Mouse (Mus musculus) liver, embryonic 16.5 days (tissue): ENCODE measurements at regions not wholly inside any gene's neighbourhood (a gene's known extent, or its start where the extent isn't known, plus 50 kb on each side); places are given as distances from the start of the nearest gene placed in this dataset.

ENCODE experiments used
- ATAC-seq: fragments of 200-750 bp; cut with Nextera tagmentation; 2 replicates; pipeline ENCODE4 v1.8.0; 2017; ENCODE audit warnings: low read depth, mild to moderate bottlenecking, moderate number of reproducible peaks, moderate library complexity
- H3K27ac ChIP-seq: fragments of 300-500 bp; sonication (generic); 2 replicates; pipeline ENCODE4 v1.5.1; 2014; ENCODE audit warnings: mild to moderate bottlenecking, low read length
- H3K27me3 ChIP-seq: fragments of 300-500 bp; sonication (generic); 2 replicates; pipeline ENCODE4 v1.6.1; 2014; ENCODE audit warnings: low read depth, low read length, mixed read lengths; ENCODE audit not compliant: control insufficient read depth, insufficient read depth
- H3K36me3 ChIP-seq: fragments of 300-500 bp; sonication (generic); 2 replicates; pipeline ENCODE4 v1.6.1; 2014; ENCODE audit warnings: mild to moderate bottlenecking; ENCODE audit not compliant: control insufficient read depth, insufficient read depth
- H3K4me1 ChIP-seq: fragments of 300-500 bp; sonication (generic); 2 replicates; pipeline ENCODE4 v1.6.1; 2014; ENCODE audit warnings: low read depth, low read length, mixed read lengths; ENCODE audit not compliant: control insufficient read depth
- H3K4me2 ChIP-seq: fragments of 300-500 bp; sonication (generic); 2 replicates; pipeline ENCODE4 v1.6.1; 2014; ENCODE audit warnings: low read depth, low read length, mixed read lengths
- H3K4me3 ChIP-seq: fragments of 300-500 bp; sonication (generic); 2 replicates; pipeline ENCODE4 v1.5.1; 2014; ENCODE audit warnings: low read depth, mild to moderate bottlenecking, low read length
- H3K9ac ChIP-seq: fragments of 300-500 bp; sonication (generic); 2 replicates; pipeline ENCODE4 v1.6.1; 2014; ENCODE audit warnings: low read depth, low read length
- H3K9me3 ChIP-seq: fragments of 300-500 bp; sonication (generic); replicated peaks from 2 replicates; pipeline ENCODE4 v1.6.1; 2016; ENCODE audit warnings: low read length; ENCODE audit not compliant: control insufficient read depth
- WGBS: fragments of 180-500 bp; shearing (Covaris S2); extraction: QIAGEN DNeasy Blood & Tissue Kit; methylation state at CpG from one replicate; pipeline ENCODE4 v1.1.7; 2014; ENCODE audit not compliant: insufficient replicate concordance; 5-methylcytosine and 5-hydroxymethylcytosine counted together

DNA sequence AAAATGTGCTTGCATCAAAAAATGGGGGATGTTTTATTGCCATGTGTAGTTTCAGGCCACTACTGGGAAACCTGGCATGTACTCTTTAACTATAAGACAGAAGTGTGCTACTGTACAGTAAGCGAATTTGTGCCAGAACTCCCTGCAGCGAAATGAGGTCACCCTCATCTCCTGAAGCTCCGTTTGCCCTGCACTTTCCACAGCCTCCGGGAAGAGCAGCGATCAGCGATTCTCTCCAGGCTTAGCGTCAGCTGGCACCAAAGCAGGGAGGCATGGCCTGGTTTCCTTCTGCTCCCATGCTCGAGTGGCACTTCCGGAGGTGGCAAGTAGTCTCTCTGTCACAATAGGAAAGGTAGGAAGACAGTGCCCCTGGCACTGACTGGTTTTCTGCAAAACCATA lies 88.8 kb upstream of the Arg1 start:
- Histone ChIP-seq H3K27ac (no peak overlapping the region), H3K4me3 (no peak overlapping the region), H3K36me3 (no peaks in the 10 kb centered on the region), H3K4me1 (peaks cover 3% of the 10 kb centered on the region; the same call in 1 of the 2 replicates), H3K27me3 (no peaks in the 10 kb centered on the region), H3K9ac (no peak overlapping the region), H3K9me3 (no peaks in the 10 kb centered on the region), H3K4me2 (no peak overlapping the region)
- no peak for ATAC-seq
- 65% methylated on average over 9 of the region's 9 CpGs for WGBS

DNA sequence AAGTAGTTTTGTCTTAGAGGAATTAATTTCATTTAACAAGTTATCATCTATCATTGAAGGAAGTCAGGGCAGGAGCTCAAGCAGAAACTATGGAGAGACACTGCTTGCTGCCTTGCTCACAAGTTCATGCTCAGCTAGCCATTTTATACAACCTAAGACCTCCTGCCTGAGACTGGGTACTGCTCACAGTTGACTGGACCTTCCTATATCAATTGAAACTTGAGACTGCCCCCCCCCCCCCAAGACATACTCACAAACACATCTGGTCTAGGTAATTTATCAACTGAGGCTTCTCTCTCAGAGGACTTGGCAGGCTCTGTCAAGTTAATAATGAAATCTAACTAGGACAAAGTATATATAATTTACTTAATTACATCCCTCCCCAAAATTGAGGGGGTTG lies 84.8 kb upstream of the Arg1 start:
- Histone ChIP-seq H3K9ac (no peak overlapping the region), H3K4me2 (no peak overlapping the region), H3K36me3 (no peaks in the 10 kb centered on the region), H3K27ac (no peak overlapping the region), H3K4me3 (no peak overlapping the region), H3K4me1 (peaks cover 3% of the 10 kb centered on the region; the same call in 1 of the 2 replicates), H3K9me3 (no peaks in the 10 kb centered on the region), H3K27me3 (no peaks in the 10 kb centered on the region)
- no peak for ATAC-seq

GRCm38 (mm10) chr10:25001299-25001698 lies 74.0 kb upstream of the Arg1 start:
- no peak overlapping the region for H3K27ac ChIP-seq
- H3K4me3 ChIP-seq, result no peak overlapping the region
- 82% methylated on average over 8 of the region's 8 CpGs for WGBS
- no peaks in the 10 kb centered on the region for H3K4me1 ChIP-seq
- no peaks in the 10 kb centered on the region for H3K36me3 ChIP-seq
- H3K9me3 ChIP-seq, result no peaks in the 10 kb centered on the region
- no peak overlapping the region for H3K4me2 ChIP-seq
- no peaks in the 10 kb centered on the region for H3K27me3 ChIP-seq
- H3K9ac ChIP-seq, result no peak overlapping the region
- ATAC-seq, result no peak

GRCm38 (mm10) chr10:25000231-25001222 lies 73.2 kb upstream of the Arg1 start:
- ATAC-seq, result no peak
- no peaks in the 10 kb centered on the region for H3K4me1 ChIP-seq
- H3K36me3 ChIP-seq, result no peaks in the 10 kb centered on the region
- no peak overlapping the region for H3K9ac ChIP-seq
- no peak overlapping the region for H3K27ac ChIP-seq
- H3K4me3 ChIP-seq, result no peak overlapping the region
- H3K27me3 ChIP-seq, result no peaks in the 10 kb centered on the region
- WGBS, result 52% methylated on average over 20 of the region's 20 CpGs
- H3K9me3 ChIP-seq, result no peaks in the 10 kb centered on the region
- H3K4me2 ChIP-seq, result no peak overlapping the region

- WGBS, result 55% methylated on average over 5 of the region's 5 CpGs
- Histone ChIP-seq H3K36me3 (no peaks in the 10 kb centered on the region), H3K4me1 (no peaks in the 10 kb centered on the region), H3K27ac (no peak overlapping the region), H3K27me3 (no peaks in the 10 kb centered on the region), H3K4me2 (no peak overlapping the region), H3K9me3 (no peaks in the 10 kb centered on the region), H3K9ac (no peak overlapping the region), H3K4me3 (no peak overlapping the region)
- ATAC-seq, result no peak
These were observed 72.5 kb upstream of the Arg1 start for GRCm38 (mm10) chr10:24999807-25000206.

DNA sequence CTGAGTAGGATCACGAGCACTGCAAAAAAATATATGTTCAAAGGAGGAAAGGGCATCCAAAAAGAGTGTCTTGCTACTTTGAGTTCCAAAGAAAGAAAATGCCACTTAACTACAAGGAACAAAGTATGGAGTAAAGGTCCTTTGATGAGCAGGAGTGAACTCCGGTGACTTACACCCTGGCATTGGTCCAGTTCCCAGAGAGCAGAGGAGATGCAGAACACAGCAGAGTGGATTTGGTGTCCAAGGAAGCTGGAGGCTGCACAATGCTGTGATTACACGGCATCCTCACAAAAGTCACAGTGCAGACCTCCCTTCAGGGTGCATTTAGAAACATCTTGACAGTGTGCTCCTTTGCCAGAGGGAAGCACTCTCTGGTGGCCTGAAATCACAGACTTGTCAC lies 70.4 kb upstream of the Arg1 start:
- Histone ChIP-seq H3K4me1 (no peaks in the 10 kb centered on the region), H3K9ac (no peak overlapping the region), H3K36me3 (no peaks in the 10 kb centered on the region), H3K9me3 (no peaks in the 10 kb centered on the region), H3K4me3 (no peak overlapping the region), H3K4me2 (no peak overlapping the region), H3K27me3 (no peaks in the 10 kb centered on the region), H3K27ac (no peak overlapping the region)
- WGBS, result 69% methylated on average over 3 of the region's 3 CpGs
- ATAC-seq, result no peak

GRCm38 (mm10) chr10:24995751-24996150 lies 68.5 kb upstream of the Arg1 start:
- Histone ChIP-seq H3K27me3 (no peaks in the 10 kb centered on the region), H3K4me3 (no peak overlapping the region), H3K4me1 (no peaks in the 10 kb centered on the region), H3K9ac (no peak overlapping the region), H3K9me3 (no peaks in the 10 kb centered on the region), H3K36me3 (no peaks in the 10 kb centered on the region), H3K4me2 (no peak overlapping the region), H3K27ac (no peak overlapping the region)
- ATAC-seq, result no peak
- WGBS, result 64% methylated on average over 2 of the region's 2 CpGs

- no peak overlapping the region for H3K4me3 ChIP-seq
- no peaks in the 10 kb centered on the region for H3K4me1 ChIP-seq
- ATAC-seq, result no peak
- no peak overlapping the region for H3K9ac ChIP-seq
- no peaks in the 10 kb centered on the region for H3K36me3 ChIP-seq
- 65% methylated on average over 2 of the region's 2 CpGs for WGBS
- H3K27ac ChIP-seq, result no peak overlapping the region
- H3K27me3 ChIP-seq, result no peaks in the 10 kb centered on the region
- no peak overlapping the region for H3K4me2 ChIP-seq
- no peaks in the 10 kb centered on the region for H3K9me3 ChIP-seq
These were observed 62.8 kb upstream of the Arg1 start for GRCm38 (mm10) chr10:24989965-24990653.

DNA sequence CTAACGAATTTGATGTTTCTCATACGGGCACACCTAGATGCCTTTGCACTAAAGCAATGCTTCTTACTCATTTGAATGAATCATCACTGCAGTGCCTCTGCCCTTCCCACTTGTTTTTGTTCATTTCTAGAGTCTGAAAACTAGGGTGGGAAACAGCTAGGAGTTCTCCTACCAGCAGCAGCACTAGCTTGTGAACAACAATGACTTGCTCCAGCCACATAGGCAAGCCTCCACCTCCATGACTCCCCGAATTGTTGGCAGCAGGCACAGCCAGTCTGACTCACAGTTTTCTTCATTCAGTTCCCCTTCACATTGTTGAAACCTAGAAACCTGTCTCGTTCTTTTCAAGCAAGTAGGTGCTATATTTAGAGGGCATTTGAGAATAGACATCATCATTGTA lies 57.5 kb upstream of the Arg1 start:
- H3K4me1 ChIP-seq, result no peaks in the 10 kb centered on the region
- H3K9me3 ChIP-seq, result no peaks in the 10 kb centered on the region
- no peak overlapping the region for H3K27ac ChIP-seq
- ATAC-seq, result no peak
- no peaks in the 10 kb centered on the region for H3K27me3 ChIP-seq
- H3K4me3 ChIP-seq, result no peak overlapping the region
- H3K9ac ChIP-seq, result no peak overlapping the region
- no peak overlapping the region for H3K4me2 ChIP-seq
- 65% methylated on average over 4 of the region's 4 CpGs for WGBS
- H3K36me3 ChIP-seq, result no peaks in the 10 kb centered on the region
